Mouse (Mus musculus) midbrain, embryonic 10.5 days (tissue): ENCODE results near the gene Rin1. TPM values are rescaled to one million over a fixed set of nuclear protein-coding genes. Genes with fewer than 3 reads are reported as not detected.

ENCODE experiments used
- DNase-seq: peaks from one replicate; pipeline ENCODE4 v3.0.0-alpha.2; 2017; ENCODE audit warnings: low spot score
- H3K27ac ChIP-seq: fragments of 300-500 bp; sonication (generic); replicated peaks from 2 replicates; pipeline ENCODE4 v1.5.1; 2016; ENCODE audit warnings: mild to moderate bottlenecking
- H3K27me3 ChIP-seq: fragments of 300-500 bp; sonication (generic); 2 replicates; pipeline ENCODE4 v1.6.1; 2016; ENCODE audit warnings: low read depth, mild to moderate bottlenecking; ENCODE audit not compliant: poor library complexity, severe bottlenecking
- H3K36me3 ChIP-seq: fragments of 300-500 bp; sonication (generic); 2 replicates; pipeline ENCODE4 v1.6.1; 2016; ENCODE audit warnings: mild to moderate bottlenecking, moderate library complexity
- H3K4me1 ChIP-seq: fragments of 300-500 bp; sonication (generic); 2 replicates; pipeline ENCODE4 v1.6.1; 2016
- H3K4me3 ChIP-seq: fragments of 300-500 bp; sonication (generic); 2 replicates; pipeline ENCODE4 v1.5.1; 2016; ENCODE audit warnings: mild to moderate bottlenecking, moderate library complexity
- H3K9me3 ChIP-seq: fragments of 300-500 bp; sonication (generic); replicated peaks from 2 replicates; pipeline ENCODE4 v1.6.1; 2016; ENCODE audit warnings: mild to moderate bottlenecking
- WGBS: fragments of 180-500 bp; shearing (Covaris S2); methylation state at CpG from one replicate; pipeline ENCODE4 v1.1.7; 2016; 5-methylcytosine and 5-hydroxymethylcytosine counted together
- polyA plus RNA-seq: library from polyadenylated mRNA; unstranded; fragments of >200 nt; fragmentation: Nextera tagmentation; extraction: Ambion mirVana; gene quantifications from 2 replicates; pipeline ENCODE4 v1.2.1, GENCODE M21; 2016

The Rin1 gene
- polyA plus RNA-seq, 1 experiment from 2014 or later, result 2.8 TPM

GRCm38 (mm10) chr19:5060365-5061330 lies 10.4 kb downstream of the Rin1 start:
- no peak for DNase-seq
- peak overlapping the region; percentile 56 for H3K27ac ChIP-seq
- H3K9me3 ChIP-seq, result no peaks in the 10 kb centered on the region
- 36% methylated on average over 5 of the region's 5 CpGs for WGBS
- H3K4me1 ChIP-seq, result peaks cover 42% of the 10 kb centered on the region
- H3K4me3 ChIP-seq, result no peak overlapping the region
- H3K36me3 ChIP-seq, result no peaks in the 10 kb centered on the region
- peaks cover 29% of the 10 kb centered on the region for H3K27me3 ChIP-seq

- Histone ChIP-seq H3K9me3 (no peaks in the 10 kb centered on the region), H3K4me1 (peaks cover 40% of the 10 kb centered on the region), H3K4me3 (no peak overlapping the region), H3K27ac (no peak overlapping the region), H3K36me3 (no peaks in the 10 kb centered on the region), H3K27me3 (peaks cover 36% of the 10 kb centered on the region)
- WGBS, result 87% methylated on average over 5 of the region's 5 CpGs
- no peak for DNase-seq
Observed at GRCm38 (mm10) chr19:5062041-5062440, 11.8 kb downstream of the Rin1 start.

GRCm38 (mm10) chr19:5062446-5062845 lies 12.2 kb downstream of the Rin1 start:
- Histone ChIP-seq H3K36me3 (no peaks in the 10 kb centered on the region), H3K9me3 (no peaks in the 10 kb centered on the region), H3K27ac (no peak overlapping the region), H3K4me3 (no peak overlapping the region), H3K4me1 (peaks cover 44% of the 10 kb centered on the region), H3K27me3 (peaks cover 36% of the 10 kb centered on the region)
- DNase-seq, result no peak
- 71% methylated on average over 6 of the region's 6 CpGs for WGBS

GRCm38 (mm10) chr19:5065104-5065503 lies 14.8 kb downstream of the Rin1 start:
- WGBS, result 78% methylated on average over 7 of the region's 7 CpGs
- Histone ChIP-seq H3K27ac (no peak overlapping the region), H3K36me3 (no peaks in the 10 kb centered on the region), H3K4me3 (no peak overlapping the region), H3K9me3 (no peaks in the 10 kb centered on the region), H3K27me3 (peaks cover 51% of the 10 kb centered on the region), H3K4me1 (peaks cover 45% of the 10 kb centered on the region)
- DNase-seq, result no peak

- Histone ChIP-seq H3K27ac (peak overlapping the region; percentile 74; the same call in 1 of the 2 replicates), H3K4me3 (peak overlapping the region; percentile 52), H3K27me3 (peaks cover 65% of the 10 kb centered on the region), H3K9me3 (no peaks in the 10 kb centered on the region), H3K36me3 (no peaks in the 10 kb centered on the region), H3K4me1 (peaks cover 49% of the 10 kb centered on the region)
- 9% methylated on average over 15 of the region's 15 CpGs for WGBS
- DNase-seq, result no peak
Observed at GRCm38 (mm10) chr19:5067040-5067799, 16.9 kb downstream of the Rin1 start.

- peak within 1 kb of the TSS; percentile 52 for H3K4me3 ChIP-seq
- no peaks in the 10 kb centered on the region for H3K36me3 ChIP-seq
- H3K27ac ChIP-seq, result peak within 1 kb of the TSS; percentile 74
- WGBS, result 1% methylated on average over 56 of the region's 56 CpGs
- no peaks in the 10 kb centered on the region for H3K9me3 ChIP-seq
- peaks cover 65% of the 10 kb centered on the region for H3K27me3 ChIP-seq
- peak; percentile 66 for DNase-seq
- peaks cover 57% of the 10 kb centered on the region for H3K4me1 ChIP-seq
Observed at GRCm38 (mm10) chr19:5067867-5068569, 17.7 kb downstream of the Rin1 start, which contains the start of gene Cd248. Gene Cd248, plus strand, starts transcription at chr19:5068078.

- peaks cover 58% of the 10 kb centered on the region for H3K4me1 ChIP-seq
- peaks cover 65% of the 10 kb centered on the region for H3K27me3 ChIP-seq
- 38% methylated on average over 21 of the region's 21 CpGs for WGBS
- peak overlapping the region; percentile 52 for H3K4me3 ChIP-seq
- no peaks in the 10 kb centered on the region for H3K9me3 ChIP-seq
- DNase-seq, result no peak
- H3K36me3 ChIP-seq, result no peaks in the 10 kb centered on the region
- H3K27ac ChIP-seq, result peak overlapping the region; percentile 74
Observed at GRCm38 (mm10) chr19:5068570-5069234, 18.4 kb downstream of the Rin1 start.

GRCm38 (mm10) chr19:5069486-5069885 lies 19.2 kb downstream of the Rin1 start:
- H3K36me3 ChIP-seq, result no peaks in the 10 kb centered on the region
- peaks cover 58% of the 10 kb centered on the region for H3K4me1 ChIP-seq
- WGBS, result 81% methylated on average over 5 of the region's 5 CpGs
- peaks cover 73% of the 10 kb centered on the region for H3K27me3 ChIP-seq
- peak overlapping the region; percentile 52; the same call in 1 of the 2 replicates for H3K4me3 ChIP-seq
- H3K27ac ChIP-seq, result no peak overlapping the region
- no peak for DNase-seq
- no peaks in the 10 kb centered on the region for H3K9me3 ChIP-seq

GRCm38 (mm10) chr19:5069978-5070377 lies 19.7 kb downstream of the Rin1 start:
- no peak overlapping the region; the same call in 1 of the 2 replicates for H3K27ac ChIP-seq
- H3K4me3 ChIP-seq, result peak overlapping the region; percentile 52; the same call in 1 of the 2 replicates
- no peaks in the 10 kb centered on the region for H3K36me3 ChIP-seq
- 85% methylated on average over 7 of the region's 7 CpGs for WGBS
- H3K27me3 ChIP-seq, result peaks cover 77% of the 10 kb centered on the region
- peaks cover 58% of the 10 kb centered on the region for H3K4me1 ChIP-seq
- no peaks in the 10 kb centered on the region for H3K9me3 ChIP-seq
- DNase-seq, result no peak

GRCm38 (mm10) chr19:5071077-5071476 lies 20.8 kb downstream of the Rin1 start:
- Histone ChIP-seq H3K9me3 (no peaks in the 10 kb centered on the region), H3K27me3 (peaks cover 70% of the 10 kb centered on the region), H3K36me3 (no peaks in the 10 kb centered on the region), H3K4me3 (peak overlapping the region; percentile 60), H3K27ac (peak overlapping the region; percentile 88), H3K4me1 (peaks cover 58% of the 10 kb centered on the region)
- no peak for DNase-seq
- WGBS, result 9% methylated on average over 11 of the region's 11 CpGs

GRCm38 (mm10) chr19:5071545-5072369 lies 21.5 kb downstream of the Rin1 start:
- peak; percentile 86 for DNase-seq
- WGBS, result under 1% methylated on average over 40 of the region's 40 CpGs
- Histone ChIP-seq H3K4me3 (peak overlapping the region; percentile 60), H3K27me3 (peaks cover 64% of the 10 kb centered on the region), H3K36me3 (no peaks in the 10 kb centered on the region), H3K9me3 (no peaks in the 10 kb centered on the region), H3K27ac (peak overlapping the region; percentile 88), H3K4me1 (peaks cover 58% of the 10 kb centered on the region)
